Mouse (Mus musculus): ENCODE data around the gene Pakap. TPM values are rescaled to one million over a fixed set of nuclear protein-coding genes. Genes with fewer than 3 reads are reported as not detected.

The Pakap gene
- polyA plus RNA-seq, 1 experiment, result 7.1 TPM

DNA sequence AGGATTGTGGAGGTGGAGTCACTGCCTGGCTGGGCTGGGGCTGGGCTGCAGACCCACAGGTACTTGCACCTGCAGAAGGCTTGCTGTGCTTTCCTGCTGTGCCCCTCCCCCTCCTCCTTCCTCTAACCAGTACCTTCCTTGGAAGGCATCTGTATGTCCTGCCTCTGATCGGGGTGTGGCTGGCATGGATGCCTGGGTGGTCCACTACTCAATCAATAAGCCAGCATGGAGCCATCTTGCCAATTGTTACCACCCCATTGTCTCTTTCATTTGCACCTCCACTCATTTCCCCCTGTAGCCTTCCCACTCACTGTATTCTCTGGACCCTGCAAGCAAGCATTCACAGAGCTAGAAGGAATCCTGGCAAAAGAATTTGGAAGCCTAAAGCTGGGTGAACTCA lies 122.8 kb downstream of the Pakap start:
- H3K27me3 ChIP-seq (ENCODE audit: control insufficient read depth, insufficient read depth, insufficient read length), result no peaks in the 10 kb centered on the region
- no peaks in the 10 kb centered on the region for H3K79me3 ChIP-seq (ENCODE audit: low read depth)
- H3K36me3 ChIP-seq (ENCODE audit: control insufficient read depth, insufficient read depth), result peaks cover 27% of the 10 kb centered on the region
- H3ac ChIP-seq (ENCODE audit: control insufficient read depth, insufficient read length, low read depth), result no peak overlapping the region
- H3K79me2 ChIP-seq (ENCODE audit: control insufficient read depth, insufficient read depth), result no peaks in the 10 kb centered on the region
- no peak overlapping the region for H3K4me3 ChIP-seq (ENCODE audit: insufficient read depth, poor library complexity, severe bottlenecking)
- TF ChIP-seq CTCF (IDR thresholded peaks at IDR 0.05; ENCODE audit: control insufficient read depth, insufficient read depth, insufficient read length) (no peak), MAX (IDR thresholded peaks at IDR 0.05) (no peak), MYOD1 (IDR thresholded peaks at IDR 0.05; ENCODE audit: control insufficient read depth, insufficient read length, low read depth) (no peak), FOSL1 (IDR thresholded peaks at IDR 0.05; ENCODE audit: insufficient read depth, low read length, poor library complexity, severe bottlenecking) (no peak), CEBPB (IDR thresholded peaks at IDR 0.05; ENCODE audit: low read depth) (no peak), USF1 (IDR thresholded peaks at IDR 0.05; ENCODE audit: low read depth) (no peak), MYOG (IDR thresholded peaks at IDR 0.05; ENCODE audit: control insufficient read depth, extremely low read depth, insufficient read length) (no peak)

DNA sequence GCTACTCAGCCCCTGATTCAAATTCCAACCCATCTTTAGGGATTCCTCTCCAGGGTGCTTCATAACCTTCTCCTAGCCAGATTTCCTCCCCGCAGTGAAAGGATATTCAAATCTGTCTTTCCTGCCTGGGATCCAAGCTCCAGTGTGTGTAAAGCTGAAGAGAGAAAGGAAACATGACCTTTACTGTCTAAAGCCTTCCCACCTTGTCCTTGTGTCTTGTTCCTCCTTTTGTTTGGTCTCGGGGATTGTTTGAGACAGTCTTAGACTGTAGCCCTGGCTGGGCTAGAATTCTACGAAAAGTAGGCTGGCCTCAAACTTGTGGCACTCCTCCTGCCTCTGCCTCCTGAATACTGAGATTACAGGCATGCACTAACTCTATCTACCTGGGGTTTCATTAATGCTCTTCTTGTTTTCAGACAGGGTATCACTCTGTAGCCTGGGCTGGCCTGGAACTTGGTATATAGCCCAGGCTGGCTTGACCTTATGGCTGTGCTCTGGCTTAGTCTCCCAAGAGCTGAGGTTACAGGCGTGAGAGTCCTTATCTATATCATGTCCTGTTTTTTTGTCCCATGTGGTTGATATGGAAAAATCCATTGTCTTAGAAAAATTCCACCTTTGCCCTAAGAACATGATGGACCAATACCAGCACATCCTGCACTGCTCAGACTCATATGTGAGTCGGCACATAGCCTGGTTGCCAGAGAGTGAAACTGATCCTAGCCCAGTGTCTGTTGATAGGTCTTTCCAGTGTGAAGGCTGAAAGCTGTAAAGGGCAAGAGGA lies 126.6 kb downstream of the Pakap start:
- Histone ChIP-seq H3K36me3 (ENCODE audit: control insufficient read depth, insufficient read depth) (peaks cover 16% of the 10 kb centered on the region), H3K79me3 (ENCODE audit: low read depth) (no peaks in the 10 kb centered on the region), H3K79me2 (ENCODE audit: control insufficient read depth, insufficient read depth) (no peaks in the 10 kb centered on the region), H3K27me3 (ENCODE audit: control insufficient read depth, insufficient read depth, insufficient read length) (no peaks in the 10 kb centered on the region), H3K4me3 (ENCODE audit: insufficient read depth, poor library complexity, severe bottlenecking) (no peak overlapping the region), H3ac (ENCODE audit: control insufficient read depth, insufficient read length, low read depth) (no peak overlapping the region)
- TF ChIP-seq MAX (IDR thresholded peaks at IDR 0.05) (no peak), MYOD1 (IDR thresholded peaks at IDR 0.05; ENCODE audit: control insufficient read depth, insufficient read length, low read depth) (no peak), CTCF (IDR thresholded peaks at IDR 0.05; ENCODE audit: control insufficient read depth, insufficient read depth, insufficient read length) (no peak), USF1 (IDR thresholded peaks at IDR 0.05; ENCODE audit: low read depth) (no peak), CEBPB (IDR thresholded peaks at IDR 0.05; ENCODE audit: low read depth) (no peak), FOSL1 (IDR thresholded peaks at IDR 0.05; ENCODE audit: insufficient read depth, low read length, poor library complexity, severe bottlenecking) (no peak), MYOG (IDR thresholded peaks at IDR 0.05; ENCODE audit: control insufficient read depth, extremely low read depth, insufficient read length) (no peak)

DNA sequence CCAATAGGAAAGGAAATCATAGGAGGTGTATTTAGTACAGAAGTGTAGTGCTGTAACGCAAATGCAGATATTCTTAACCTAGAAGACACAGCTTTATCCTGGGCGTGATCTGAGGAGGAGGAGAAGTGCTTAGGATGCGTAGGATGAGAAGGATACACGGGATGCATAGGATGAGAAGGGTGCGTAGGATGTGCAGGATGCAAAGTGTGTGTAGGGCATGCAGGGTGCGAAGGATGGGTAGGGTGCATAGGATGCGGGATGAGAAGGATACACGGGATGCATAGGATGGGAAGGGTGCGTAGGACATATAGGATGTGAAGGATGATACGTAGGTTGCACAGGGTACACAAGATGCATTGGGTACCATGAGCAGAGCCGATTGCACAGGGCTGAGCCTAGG lies 129.0 kb downstream of the Pakap start:
- no peak overlapping the region for H3ac ChIP-seq (ENCODE audit: control insufficient read depth, insufficient read length, low read depth)
- H3K79me3 ChIP-seq (ENCODE audit: low read depth), result no peaks in the 10 kb centered on the region
- H3K79me2 ChIP-seq (ENCODE audit: control insufficient read depth, insufficient read depth), result no peaks in the 10 kb centered on the region
- no peaks in the 10 kb centered on the region for H3K27me3 ChIP-seq (ENCODE audit: control insufficient read depth, insufficient read depth, insufficient read length)
- H3K4me3 ChIP-seq (ENCODE audit: insufficient read depth, poor library complexity, severe bottlenecking), result no peak overlapping the region
- TF ChIP-seq MYOD1 (IDR thresholded peaks at IDR 0.05; ENCODE audit: control insufficient read depth, insufficient read length, low read depth) (no peak), FOSL1 (IDR thresholded peaks at IDR 0.05; ENCODE audit: insufficient read depth, low read length, poor library complexity, severe bottlenecking) (no peak), CEBPB (IDR thresholded peaks at IDR 0.05; ENCODE audit: low read depth) (no peak), USF1 (IDR thresholded peaks at IDR 0.05; ENCODE audit: low read depth) (no peak), CTCF (IDR thresholded peaks at IDR 0.05; ENCODE audit: control insufficient read depth, insufficient read depth, insufficient read length) (no peak), MYOG (IDR thresholded peaks at IDR 0.05; ENCODE audit: control insufficient read depth, extremely low read depth, insufficient read length) (no peak), MAX (IDR thresholded peaks at IDR 0.05) (no peak)
- H3K36me3 ChIP-seq (ENCODE audit: control insufficient read depth, insufficient read depth), result no peaks in the 10 kb centered on the region

DNA sequence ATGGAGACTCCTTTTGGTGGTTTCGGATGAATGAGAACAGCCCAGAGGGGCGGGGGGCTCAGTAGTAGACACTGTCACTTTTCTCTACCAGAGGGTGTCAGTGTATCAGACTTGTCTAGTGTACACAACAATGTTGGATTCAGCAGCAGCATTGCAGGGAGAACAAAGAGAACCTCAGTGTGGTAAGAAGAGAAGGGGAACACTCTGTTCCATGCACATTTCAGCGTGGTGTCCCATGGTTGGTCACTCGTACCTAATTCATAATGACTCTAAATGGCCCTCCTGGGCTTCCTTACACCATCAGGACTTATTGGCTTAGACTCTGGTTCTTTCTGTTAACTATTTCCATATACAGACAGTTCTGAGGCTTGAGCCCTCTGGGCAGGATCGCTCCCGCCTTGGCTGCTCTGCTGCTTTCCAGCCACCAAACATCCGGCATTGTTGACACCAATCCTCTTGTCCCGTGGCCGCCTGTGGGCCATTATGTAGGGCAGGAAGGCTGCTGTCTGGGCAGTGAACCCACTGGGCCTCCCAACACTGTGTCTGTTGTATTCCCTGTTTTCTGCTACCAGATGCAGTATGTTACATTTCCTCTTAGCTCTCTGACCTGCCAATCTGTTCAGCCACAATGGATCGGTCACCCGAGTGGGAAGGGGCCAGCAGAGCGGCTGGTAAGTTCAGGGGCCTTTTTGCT lies 130.1 kb downstream of the Pakap start:
- H3K27me3 ChIP-seq (ENCODE audit: control insufficient read depth, insufficient read depth, insufficient read length), result no peaks in the 10 kb centered on the region
- H3K36me3 ChIP-seq (ENCODE audit: control insufficient read depth, insufficient read depth), result no peaks in the 10 kb centered on the region
- no peaks in the 10 kb centered on the region for H3K79me2 ChIP-seq (ENCODE audit: control insufficient read depth, insufficient read depth)
- no peak overlapping the region for H3K4me3 ChIP-seq (ENCODE audit: insufficient read depth, poor library complexity, severe bottlenecking)
- no peak overlapping the region for H3ac ChIP-seq (ENCODE audit: control insufficient read depth, insufficient read length, low read depth)
- TF ChIP-seq MYOD1 (IDR thresholded peaks at IDR 0.05; ENCODE audit: control insufficient read depth, insufficient read length, low read depth), result no peak
- TF ChIP-seq CTCF (IDR thresholded peaks at IDR 0.05; ENCODE audit: control insufficient read depth, insufficient read depth, insufficient read length), result no peak
- TF ChIP-seq FOSL1 (IDR thresholded peaks at IDR 0.05; ENCODE audit: insufficient read depth, low read length, poor library complexity, severe bottlenecking), result no peak
- no peak for TF ChIP-seq USF1 (IDR thresholded peaks at IDR 0.05; ENCODE audit: low read depth)
- no peak for TF ChIP-seq MYOG (IDR thresholded peaks at IDR 0.05; ENCODE audit: control insufficient read depth, extremely low read depth, insufficient read length)
- TF ChIP-seq CEBPB (IDR thresholded peaks at IDR 0.05; ENCODE audit: low read depth), result no peak
- no peak for TF ChIP-seq MAX (IDR thresholded peaks at IDR 0.05)
- H3K79me3 ChIP-seq (ENCODE audit: low read depth), result no peaks in the 10 kb centered on the region

DNA sequence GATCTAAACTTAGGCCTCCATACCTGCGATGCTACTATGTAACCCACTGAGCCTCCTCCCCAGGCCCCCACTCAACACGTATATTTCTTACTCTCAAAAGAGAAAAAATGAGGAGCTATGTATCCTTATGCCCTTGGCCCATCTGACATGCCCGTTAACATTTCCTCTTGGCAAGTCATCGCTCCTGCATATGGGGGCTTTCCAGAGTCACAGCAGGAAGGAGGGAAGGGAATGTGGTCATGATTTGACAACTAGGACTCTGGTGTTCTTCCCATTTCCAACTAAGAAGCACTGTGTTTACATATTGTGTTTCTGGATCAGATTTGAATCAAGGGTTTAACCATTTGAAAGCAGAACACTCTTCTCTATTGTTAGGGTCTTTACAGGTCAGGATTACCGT lies 133.6 kb downstream of the Pakap start:
- TF ChIP-seq CTCF (IDR thresholded peaks at IDR 0.05; ENCODE audit: control insufficient read depth, insufficient read depth, insufficient read length) (no peak), FOSL1 (IDR thresholded peaks at IDR 0.05; ENCODE audit: insufficient read depth, low read length, poor library complexity, severe bottlenecking) (no peak), MYOG (IDR thresholded peaks at IDR 0.05; ENCODE audit: control insufficient read depth, extremely low read depth, insufficient read length) (no peak), CEBPB (IDR thresholded peaks at IDR 0.05; ENCODE audit: low read depth) (no peak), MAX (IDR thresholded peaks at IDR 0.05) (no peak)
- Histone ChIP-seq H3K36me3 (ENCODE audit: control insufficient read depth, insufficient read depth) (no peaks in the 10 kb centered on the region), H3K79me2 (ENCODE audit: control insufficient read depth, insufficient read depth) (no peaks in the 10 kb centered on the region), H3K4me3 (ENCODE audit: insufficient read depth, poor library complexity, severe bottlenecking) (no peak overlapping the region), H3ac (ENCODE audit: control insufficient read depth, insufficient read length, low read depth) (no peak overlapping the region), H3K27me3 (ENCODE audit: control insufficient read depth, insufficient read depth, insufficient read length) (no peaks in the 10 kb centered on the region), H3K79me3 (ENCODE audit: low read depth) (no peaks in the 10 kb centered on the region)
